Mouse (Mus musculus) E14TG2a.4 (cell line): ENCODE measurements around the gene Pla2g1b.

ENCODE experiments used
- H3K27me3 ChIP-seq: 2 replicates; pipeline ENCODE4 v1.6.1; 2014; ENCODE audit warnings: low read length, control low read depth; ENCODE audit not compliant: insufficient read depth
- H3K36me3 ChIP-seq: 2 replicates; pipeline ENCODE4 v1.6.1; 2014; ENCODE audit warnings: low read length, control low read depth; ENCODE audit not compliant: insufficient read depth
- H3K4me1 ChIP-seq: replicated peaks from 2 replicates; pipeline ENCODE4 v1.6.1; 2014; ENCODE audit warnings: low read depth, low read length, control low read depth
- H3K4me3 ChIP-seq: replicated peaks from 2 replicates; pipeline ENCODE4 v1.5.1; 2014; ENCODE audit warnings: mild to moderate bottlenecking, low read length
- H3K9me3 ChIP-seq: 2 replicates; pipeline ENCODE4 v1.6.1; 2014; ENCODE audit warnings: low read length, control low read depth
- CTCF ChIP-seq: conservative IDR thresholded peaks from 2 replicates; pipeline ENCODE4 v1.5.1; 2014; ENCODE audit warnings: low read length
- NANOG ChIP-seq: IDR thresholded peaks from 2 replicates; pipeline ENCODE4 v1.6.1; 2014; ENCODE audit warnings: borderline replicate concordance, low read length, mixed read lengths
- POU5F1 ChIP-seq: IDR thresholded peaks from 2 replicates; pipeline ENCODE4 v1.6.1; 2014; ENCODE audit warnings: low read length, borderline replicate concordance

Gene Pla2g1b

GRCm38 (mm10) chr5:115465642-115466420, at the start of gene Pla2g1b:
Pla2g1b (plus strand) TSS chr5:115466262.
- H3K9me3 ChIP-seq: no peaks in the 10 kb centered on the region
- no peaks in the 10 kb centered on the region for H3K27me3 ChIP-seq
- TF ChIP-seq POU5F1: no peak
- TF ChIP-seq NANOG: no peak
- TF ChIP-seq CTCF: peak; percentile 55

GRCm38 (mm10) chr5:115428831-115429358, 37.2 kb upstream of the Pla2g1b start:
- Histone ChIP-seq H3K27me3 (peaks cover 72% of the 10 kb centered on the region), H3K36me3 (peaks cover 9% of the 10 kb centered on the region; the same call in 1 of the 2 replicates), H3K9me3 (no peaks in the 10 kb centered on the region), H3K4me1 (peaks cover 47% of the 10 kb centered on the region), H3K4me3 (peak overlapping the region; percentile 87)
- no peak for TF ChIP-seq NANOG
- TF ChIP-seq POU5F1: no peak
- no peak for TF ChIP-seq CTCF

More at GRCm38 (mm10) chr5:115465642-115466420, at the start of gene Pla2g1b:
- Histone ChIP-seq H3K4me3 (peak within 1 kb of the TSS; percentile 87), H3K4me1 (peaks cover 56% of the 10 kb centered on the region), H3K36me3 (peaks cover 46% of the 10 kb centered on the region)

GRCm38 (mm10) chr5:115429359-115430186, 36.5 kb upstream of the Pla2g1b start, which contains the start of gene Msi1:
Msi1 (plus strand) TSS chr5:115429599.
- Histone ChIP-seq H3K9me3 (no peaks in the 10 kb centered on the region), H3K36me3 (peaks cover 16% of the 10 kb centered on the region; the same call in 1 of the 2 replicates), H3K4me1 (peaks cover 54% of the 10 kb centered on the region), H3K4me3 (peak within 1 kb of the TSS; percentile 87), H3K27me3 (peaks cover 76% of the 10 kb centered on the region)
- TF ChIP-seq NANOG: no peak
- no peak for TF ChIP-seq POU5F1
- no peak for TF ChIP-seq CTCF

- H3K9me3 ChIP-seq: no peaks in the 10 kb centered on the region
Measured at GRCm38 (mm10) chr5:115430187-115430960, 35.7 kb upstream of the Pla2g1b start.

GRCm38 (mm10) chr5:115431061-115431897, 34.8 kb upstream of the Pla2g1b start:
- Histone ChIP-seq H3K9me3 (no peaks in the 10 kb centered on the region), H3K36me3 (peaks cover 18% of the 10 kb centered on the region; the same call in 1 of the 2 replicates), H3K27me3 (peaks cover 63% of the 10 kb centered on the region), H3K4me1 (peaks cover 71% of the 10 kb centered on the region), H3K4me3 (peak overlapping the region; percentile 87)
- TF ChIP-seq NANOG: no peak
- TF ChIP-seq CTCF: peak; percentile 60

More at GRCm38 (mm10) chr5:115430187-115430960, 35.7 kb upstream of the Pla2g1b start:
- peaks cover 18% of the 10 kb centered on the region; the same call in 1 of the 2 replicates for H3K36me3 ChIP-seq
- no peak for TF ChIP-seq CTCF
- TF ChIP-seq POU5F1: no peak
- no peak for TF ChIP-seq NANOG
- H3K4me1 ChIP-seq: peaks cover 62% of the 10 kb centered on the region
- peak overlapping the region; percentile 87 for H3K4me3 ChIP-seq
- H3K27me3 ChIP-seq: peaks cover 70% of the 10 kb centered on the region

GRCm38 (mm10) chr5:115431898-115432259, 34.2 kb upstream of the Pla2g1b start:
- H3K9me3 ChIP-seq: no peaks in the 10 kb centered on the region
- peaks cover 57% of the 10 kb centered on the region for H3K27me3 ChIP-seq
- no peak for TF ChIP-seq CTCF
- no peak for TF ChIP-seq NANOG
- no peak for TF ChIP-seq POU5F1
- peaks cover 18% of the 10 kb centered on the region; the same call in 1 of the 2 replicates for H3K36me3 ChIP-seq
- peaks cover 73% of the 10 kb centered on the region for H3K4me1 ChIP-seq
- H3K4me3 ChIP-seq: peak overlapping the region; percentile 37

- no peak for TF ChIP-seq NANOG
- TF ChIP-seq CTCF: no peak
- no peak for TF ChIP-seq POU5F1
- H3K36me3 ChIP-seq: peaks cover 18% of the 10 kb centered on the region; the same call in 1 of the 2 replicates
- peaks cover 79% of the 10 kb centered on the region for H3K4me1 ChIP-seq
- peaks cover 52% of the 10 kb centered on the region for H3K27me3 ChIP-seq
- H3K9me3 ChIP-seq: no peaks in the 10 kb centered on the region
- 0 out of 2 replicates have a peak overlapping the region, but pooled peaks have one; percentile 20 for H3K4me3 ChIP-seq
Measured at GRCm38 (mm10) chr5:115432395-115432794, 33.7 kb upstream of the Pla2g1b start.
